Mouse (Mus musculus): ENCODE measurements around the gene Chic2. TPM values are rescaled to one million over a fixed set of nuclear protein-coding genes. Genes with fewer than 3 reads are reported as not detected.

The Chic2 gene
- polyA plus RNA-seq, 1 experiment: 4.2 TPM

GRCm38 (mm10) chr5:75083061-75083460, 38.5 kb upstream of the Chic2 start:
- no peaks in the 10 kb centered on the region for H3K36me3 ChIP-seq (ENCODE audit: control insufficient read depth, insufficient read depth, low read length)
- no peak overlapping the region for H3K4me3 ChIP-seq (ENCODE audit: extremely low read depth, insufficient read depth, insufficient read length)
- no peak for DNase-seq (ENCODE audit: low read depth in 1 of 2, low spot score in 2 of 2)
- peaks cover 38% of the 10 kb centered on the region for H3K27me3 ChIP-seq (ENCODE audit: control insufficient read depth, insufficient read depth, low read length)
- H3K27ac ChIP-seq (ENCODE audit: insufficient read depth, low read length): no peak overlapping the region
- WGBS: 12% methylated on average over 14 of the region's 14 CpGs
- TF ChIP-seq CTCF (IDR thresholded peaks at IDR 0.05; ENCODE audit: extremely low read depth, insufficient read depth, insufficient read length, insufficient replicate concordance) (no peak), POLR2A (IDR thresholded peaks at IDR 0.05; ENCODE audit: low read depth, low read length) (no peak)
- peaks cover 2% of the 10 kb centered on the region; the same call in 1 of the 2 replicates for H3K4me1 ChIP-seq (ENCODE audit: control insufficient read depth, insufficient read depth, insufficient read length)

GRCm38 (mm10) chr5:75082439-75082838, 37.9 kb upstream of the Chic2 start:
- 30% methylated on average over 6 of the region's 6 CpGs for WGBS
- no peak overlapping the region for H3K4me3 ChIP-seq (ENCODE audit: extremely low read depth, insufficient read depth, insufficient read length)
- no peak for DNase-seq (ENCODE audit: low read depth in 1 of 2, low spot score in 2 of 2)
- peaks cover 2% of the 10 kb centered on the region; the same call in 1 of the 2 replicates for H3K4me1 ChIP-seq (ENCODE audit: control insufficient read depth, insufficient read depth, insufficient read length)
- H3K36me3 ChIP-seq (ENCODE audit: control insufficient read depth, insufficient read depth, low read length): no peaks in the 10 kb centered on the region
- H3K27me3 ChIP-seq (ENCODE audit: control insufficient read depth, insufficient read depth, low read length): peaks cover 41% of the 10 kb centered on the region
- no peak overlapping the region for H3K27ac ChIP-seq (ENCODE audit: insufficient read depth, low read length)
- TF ChIP-seq POLR2A (IDR thresholded peaks at IDR 0.05; ENCODE audit: low read depth, low read length): no peak
- no peak for TF ChIP-seq CTCF (IDR thresholded peaks at IDR 0.05; ENCODE audit: extremely low read depth, insufficient read depth, insufficient read length, insufficient replicate concordance)

DNA sequence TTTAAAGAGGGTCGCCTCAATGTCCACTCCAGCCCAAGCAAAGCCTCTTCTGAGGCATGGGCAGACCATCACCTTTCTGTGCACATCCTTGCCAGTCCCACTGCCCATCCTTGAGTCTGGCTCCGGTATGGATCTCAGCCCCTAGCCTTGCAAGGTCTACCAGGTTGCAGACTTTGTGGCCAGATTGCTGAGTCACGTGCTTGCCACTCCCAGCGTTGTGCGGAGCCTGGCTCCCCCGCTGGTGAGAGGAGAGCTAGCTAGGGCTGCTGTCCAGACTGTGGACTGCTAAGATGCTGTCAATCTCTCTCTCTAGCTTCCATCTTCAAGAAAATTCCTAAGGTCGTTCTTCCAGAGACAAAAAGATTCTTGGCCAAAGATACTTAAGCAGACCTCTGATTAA, 35.0 kb upstream of the Chic2 start:
- Histone ChIP-seq H3K27me3 (ENCODE audit: control insufficient read depth, insufficient read depth, low read length) (peaks cover 44% of the 10 kb centered on the region), H3K4me1 (ENCODE audit: control insufficient read depth, insufficient read depth, insufficient read length) (peaks cover 5% of the 10 kb centered on the region; the same call in 1 of the 2 replicates), H3K36me3 (ENCODE audit: control insufficient read depth, insufficient read depth, low read length) (no peaks in the 10 kb centered on the region), H3K27ac (ENCODE audit: insufficient read depth, low read length) (no peak overlapping the region), H3K4me3 (ENCODE audit: extremely low read depth, insufficient read depth, insufficient read length) (no peak overlapping the region)
- TF ChIP-seq CTCF (IDR thresholded peaks at IDR 0.05; ENCODE audit: extremely low read depth, insufficient read depth, insufficient read length, insufficient replicate concordance): no peak
- DNase-seq (ENCODE audit: low read depth in 1 of 2, low spot score in 2 of 2): no peak
- WGBS: 4% methylated on average over 7 of the region's 7 CpGs

GRCm38 (mm10) chr5:75077051-75077380, 32.4 kb upstream of the Chic2 start:
- Histone ChIP-seq H3K4me3 (ENCODE audit: extremely low read depth, insufficient read depth, insufficient read length) (no peak overlapping the region), H3K27me3 (ENCODE audit: control insufficient read depth, insufficient read depth, low read length) (peaks cover 29% of the 10 kb centered on the region), H3K36me3 (ENCODE audit: control insufficient read depth, insufficient read depth, low read length) (no peaks in the 10 kb centered on the region), H3K4me1 (ENCODE audit: control insufficient read depth, insufficient read depth, insufficient read length) (peaks cover 3% of the 10 kb centered on the region; the same call in 1 of the 2 replicates), H3K27ac (ENCODE audit: insufficient read depth, low read length) (no peak overlapping the region)
- WGBS: 3% methylated on average over 19 of the region's 19 CpGs
- TF ChIP-seq POLR2A (IDR thresholded peaks at IDR 0.05; ENCODE audit: low read depth, low read length) (no peak), CTCF (IDR thresholded peaks at IDR 0.05; ENCODE audit: extremely low read depth, insufficient read depth, insufficient read length, insufficient replicate concordance) (no peak)
- no peak for DNase-seq (ENCODE audit: low read depth in 1 of 2, low spot score in 2 of 2)

DNA sequence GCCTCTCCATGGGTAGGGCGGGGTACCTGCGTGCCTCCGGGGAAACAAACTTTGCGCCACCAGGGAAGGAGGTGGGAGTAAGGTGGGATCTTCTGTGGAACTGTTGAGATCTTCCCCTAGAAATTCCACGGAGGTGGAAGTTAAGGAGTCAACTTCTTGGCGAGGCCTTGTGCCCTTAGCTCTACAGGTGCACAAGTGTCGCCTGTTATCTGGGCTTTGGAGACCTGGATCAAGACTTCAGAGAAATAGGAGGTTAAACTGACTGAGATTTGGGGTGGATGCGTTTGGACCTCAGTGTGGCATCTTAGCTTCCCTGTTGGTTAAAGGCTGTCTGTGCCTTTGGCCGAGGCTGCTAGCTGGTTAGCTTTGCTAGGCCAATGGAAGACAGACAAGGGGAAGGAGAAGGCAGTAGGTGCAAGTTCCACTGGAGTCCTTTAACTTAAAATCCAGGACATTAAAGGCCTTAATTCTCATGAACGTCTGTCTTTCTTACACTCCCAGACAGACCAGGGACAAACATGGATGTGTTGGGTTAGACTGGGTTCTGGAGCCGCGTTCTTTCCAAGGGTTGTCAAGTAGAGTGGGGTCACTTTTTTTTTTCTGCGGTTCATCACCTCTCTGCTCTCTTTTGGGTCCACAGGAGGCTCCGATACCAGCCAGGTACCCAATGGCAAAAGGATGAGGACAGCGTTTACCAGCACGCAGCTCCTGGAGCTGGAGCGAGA, 31.9 kb upstream of the Chic2 start:
- no peak overlapping the region for H3K27ac ChIP-seq (ENCODE audit: insufficient read depth, low read length)
- H3K4me3 ChIP-seq (ENCODE audit: extremely low read depth, insufficient read depth, insufficient read length): no peak overlapping the region
- no peaks in the 10 kb centered on the region for H3K36me3 ChIP-seq (ENCODE audit: control insufficient read depth, insufficient read depth, low read length)
- 5% methylated on average over 17 of the region's 17 CpGs for WGBS
- DNase-seq (ENCODE audit: low read depth in 1 of 2, low spot score in 2 of 2): no peak
- peaks cover 3% of the 10 kb centered on the region; the same call in 1 of the 2 replicates for H3K4me1 ChIP-seq (ENCODE audit: control insufficient read depth, insufficient read depth, insufficient read length)
- H3K27me3 ChIP-seq (ENCODE audit: control insufficient read depth, insufficient read depth, low read length): peaks cover 27% of the 10 kb centered on the region
- TF ChIP-seq CTCF (IDR thresholded peaks at IDR 0.05; ENCODE audit: extremely low read depth, insufficient read depth, insufficient read length, insufficient replicate concordance) (no peak), POLR2A (IDR thresholded peaks at IDR 0.05; ENCODE audit: low read depth, low read length) (no peak)

DNA sequence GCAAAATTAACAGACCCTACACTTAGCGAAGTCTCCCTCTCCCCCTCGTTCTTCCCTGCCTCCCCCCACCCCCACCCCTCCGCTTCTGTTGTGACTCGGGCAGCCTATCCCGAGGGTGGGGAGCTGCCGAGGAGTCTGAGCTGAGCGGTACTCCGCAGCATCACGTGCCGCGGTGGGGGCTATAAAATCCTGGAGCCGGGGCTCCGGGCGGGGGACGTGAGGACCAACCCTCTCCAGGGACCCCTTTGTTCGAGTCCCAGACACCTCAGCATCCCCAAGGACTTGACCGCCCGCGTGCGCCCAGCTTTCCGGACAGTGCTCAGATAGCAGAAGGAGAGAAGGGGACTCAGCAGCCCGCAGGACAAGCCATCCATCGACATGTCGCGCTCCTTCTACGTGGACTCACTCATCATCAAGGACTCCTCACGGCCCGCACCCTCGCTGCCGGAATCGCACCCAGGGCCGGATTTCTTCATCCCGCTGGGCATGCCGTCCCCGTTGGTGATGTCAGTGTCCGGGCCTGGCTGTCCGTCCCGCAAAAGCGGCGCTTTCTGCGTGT, 30.9 kb upstream of the Chic2 start, which contains the start of gene Gsx2:
Gene Gsx2, plus strand, starts transcription at position 219 of the 559 bp plus-strand sequence.
- no peak for DNase-seq (ENCODE audit: low read depth in 1 of 2, low spot score in 2 of 2)
- H3K4me3 ChIP-seq (ENCODE audit: extremely low read depth, insufficient read depth, insufficient read length): no peak within 1 kb of the TSS
- peaks cover 27% of the 10 kb centered on the region for H3K27me3 ChIP-seq (ENCODE audit: control insufficient read depth, insufficient read depth, low read length)
- TF ChIP-seq CTCF (IDR thresholded peaks at IDR 0.05; ENCODE audit: extremely low read depth, insufficient read depth, insufficient read length, insufficient replicate concordance) (no peak), POLR2A (IDR thresholded peaks at IDR 0.05; ENCODE audit: low read depth, low read length) (no peak)
- no peak within 1 kb of the TSS for H3K27ac ChIP-seq (ENCODE audit: insufficient read depth, low read length)
- H3K36me3 ChIP-seq (ENCODE audit: control insufficient read depth, insufficient read depth, low read length): no peaks in the 10 kb centered on the region
- H3K4me1 ChIP-seq (ENCODE audit: control insufficient read depth, insufficient read depth, insufficient read length): peaks cover 3% of the 10 kb centered on the region
- WGBS: 9% methylated on average over 41 of the region's 41 CpGs

All from spleen, adult 2 months (tissue).